Mouse (Mus musculus) cerebellum, postnatal 10 days (tissue): ENCODE measurements at regions not wholly inside any gene's neighbourhood (a gene's known extent, or its start where the extent isn't known, plus 50 kb on each side); places are given as distances from the start of the nearest gene placed in this dataset.

Experiments used
- DNase-seq, 2 experiments: peaks; one replicate each; pipeline ENCODE4 v3.0.0; 2021; ENCODE audit warnings: mixed read lengths in 2 of 2

GRCm38 (mm10) chr7:71193131-71193530 lies 158.2 kb downstream of the Gm10295 start:
- peak; percentile 80 to 91 for DNase-seq

GRCm38 (mm10) chr7:71190161-71190711 lies 161.0 kb downstream of the Gm10295 start:
- DNase-seq = no peak

GRCm38 (mm10) chr7:71189757-71190156 lies 161.5 kb downstream of the Gm10295 start:
- DNase-seq = no peak

- DNase-seq = no peak
These were observed 163.2 kb downstream of the Gm10295 start for GRCm38 (mm10) chr7:71188119-71188518.

GRCm38 (mm10) chr7:71174871-71175270 lies 176.4 kb downstream of the Gm10295 start:
- no peak for DNase-seq

- DNase-seq = no peak
These were observed 212.2 kb downstream of the Gm10295 start for GRCm38 (mm10) chr7:71139068-71139467.

- DNase-seq = no peak
These were observed 221.3 kb downstream of the Gm10295 start for GRCm38 (mm10) chr7:71129981-71130380.

GRCm38 (mm10) chr7:71128928-71129327 lies 222.4 kb downstream of the Gm10295 start:
- no peak for DNase-seq

GRCm38 (mm10) chr7:71121453-71121852 lies 229.8 kb downstream of the Gm10295 start:
- no peak for DNase-seq

- no peak for DNase-seq
These were observed 230.3 kb downstream of the Gm10295 start for GRCm38 (mm10) chr7:71120975-71121374.

GRCm38 (mm10) chr7:71119987-71120386 lies 231.3 kb downstream of the Gm10295 start:
- DNase-seq = no peak

GRCm38 (mm10) chr7:71107101-71107500 lies 244.2 kb downstream of the Gm10295 start:
- no peak for DNase-seq

GRCm38 (mm10) chr7:71100266-71100665 lies 251.0 kb downstream of the Gm10295 start:
- peak; percentile 59 to 77 for DNase-seq

GRCm38 (mm10) chr7:71098276-71098675 lies 253.0 kb downstream of the Gm10295 start:
- peak; percentile 19 to 20 for DNase-seq

- DNase-seq = no peak
These were observed 257.9 kb downstream of the Gm10295 start for GRCm38 (mm10) chr7:71093301-71093939.

- no peak for DNase-seq
These were observed 258.5 kb downstream of the Gm10295 start for GRCm38 (mm10) chr7:71092825-71093224.

- DNase-seq = peak in 1 of 2 experiments; percentile 6
These were observed 259.0 kb downstream of the Gm10295 start for GRCm38 (mm10) chr7:71092301-71092700.

GRCm38 (mm10) chr7:71064446-71065391 lies 286.6 kb downstream of the Gm10295 start:
- DNase-seq = no peak

- DNase-seq = no peak
These were observed 300.5 kb downstream of the Gm10295 start for GRCm38 (mm10) chr7:71050825-71051224.

- DNase-seq = no peak
These were observed 304.1 kb downstream of the Gm10295 start for GRCm38 (mm10) chr7:71047201-71047600.

GRCm38 (mm10) chr7:71046596-71046995 lies 304.7 kb downstream of the Gm10295 start:
- DNase-seq = no peak

GRCm38 (mm10) chr7:71043789-71044188 lies 307.5 kb downstream of the Gm10295 start:
- no peak for DNase-seq

GRCm38 (mm10) chr7:71043128-71043527 lies 308.2 kb downstream of the Gm10295 start:
- DNase-seq = peak; percentile 53 to 74

- peak; percentile 76 to 84 for DNase-seq
These were observed 309.9 kb downstream of the Gm10295 start for GRCm38 (mm10) chr7:71041388-71041787.
